Mouse (Mus musculus) kidney, adult 2 months (tissue): ENCODE measurements around the gene Pum2.

Experiments used
- CTCF ChIP-seq: fragments of 200-500 bp; conservative IDR thresholded peaks from 2 replicates; pipeline ENCODE4 v1.5.1; 2011; ENCODE audit warnings: low read depth, mild to moderate bottlenecking, control low read depth, low read length, moderate library complexity, mixed read lengths; ENCODE audit not compliant: insufficient read depth, insufficient read length
- POLR2A ChIP-seq: fragments of 200-500 bp; IDR thresholded peaks from one replicate; pipeline ENCODE4 v1.6.1; 2011; ENCODE audit warnings: low read depth, low read length, control low read depth

- TF ChIP-seq CTCF, result no peak
- TF ChIP-seq POLR2A, result no peak
These were observed 44.4 kb upstream of the Pum2 start for GRCm38 (mm10) chr12:8629537-8629936.
